Mouse (Mus musculus) kidney, adult 2 months (tissue): Measurements from ENCODE around the gene Tmem131.

ENCODE experiments used
- CTCF ChIP-seq: fragments of 200-500 bp; conservative IDR thresholded peaks from 2 replicates; pipeline ENCODE4 v1.5.1; 2011; ENCODE audit warnings: low read depth, mild to moderate bottlenecking, control low read depth, low read length, moderate library complexity, mixed read lengths; ENCODE audit not compliant: insufficient read depth, insufficient read length
- POLR2A ChIP-seq: fragments of 200-500 bp; IDR thresholded peaks from one replicate; pipeline ENCODE4 v1.6.1; 2011; ENCODE audit warnings: low read depth, low read length, control low read depth

- no peak for TF ChIP-seq CTCF
- TF ChIP-seq POLR2A, result no peak
Observed at GRCm38 (mm10) chr1:36782476-36782875, 161.0 kb downstream of the Tmem131 start.
